Mouse (Mus musculus) heart, postnatal 0 days (tissue): Measurements from ENCODE around the gene Ntm.

Source experiments
- CTCF ChIP-seq: IDR thresholded peaks from 2 replicates; pipeline ENCODE4 v1.5.1; 2016; ENCODE audit warnings: antibody characterized with exemption, control low read depth, low read depth
- EP300 ChIP-seq: IDR thresholded peaks from 2 replicates; pipeline ENCODE4 v1.6.1; 2016; ENCODE audit warnings: antibody characterized with exemption, low read depth

GRCm38 (mm10) chr9:29771071-29771785 lies 191.7 kb downstream of the Ntm start:
- TF ChIP-seq CTCF = no peak
- TF ChIP-seq EP300 = no peak
